Mouse (Mus musculus) neutrophil, adult 5-6 weeks (primary cell): ENCODE measurements at regions not wholly inside any gene's neighbourhood (a gene's known extent, or its start where the extent isn't known, plus 50 kb on each side); places are given as distances from the start of the nearest gene placed in this dataset.
"Not testable (repeated sequence)": the region's sequence is repeated elsewhere in the genome, so short reads cannot be mapped to it uniquely, and the experiment has no call there.

Experiments used
- ATAC-seq: fragments of 151-379, 151-347 bp; 2 replicates; pipeline ENCODE4 v1.8.0; 2017; ENCODE audit warnings: mild to moderate bottlenecking, moderate TSS enrichment; ENCODE audit not compliant: insufficient number of reproducible peaks, poor library complexity, low FRiP score, severe bottlenecking; ENCODE audit errors: extremely low read depth

DNA sequence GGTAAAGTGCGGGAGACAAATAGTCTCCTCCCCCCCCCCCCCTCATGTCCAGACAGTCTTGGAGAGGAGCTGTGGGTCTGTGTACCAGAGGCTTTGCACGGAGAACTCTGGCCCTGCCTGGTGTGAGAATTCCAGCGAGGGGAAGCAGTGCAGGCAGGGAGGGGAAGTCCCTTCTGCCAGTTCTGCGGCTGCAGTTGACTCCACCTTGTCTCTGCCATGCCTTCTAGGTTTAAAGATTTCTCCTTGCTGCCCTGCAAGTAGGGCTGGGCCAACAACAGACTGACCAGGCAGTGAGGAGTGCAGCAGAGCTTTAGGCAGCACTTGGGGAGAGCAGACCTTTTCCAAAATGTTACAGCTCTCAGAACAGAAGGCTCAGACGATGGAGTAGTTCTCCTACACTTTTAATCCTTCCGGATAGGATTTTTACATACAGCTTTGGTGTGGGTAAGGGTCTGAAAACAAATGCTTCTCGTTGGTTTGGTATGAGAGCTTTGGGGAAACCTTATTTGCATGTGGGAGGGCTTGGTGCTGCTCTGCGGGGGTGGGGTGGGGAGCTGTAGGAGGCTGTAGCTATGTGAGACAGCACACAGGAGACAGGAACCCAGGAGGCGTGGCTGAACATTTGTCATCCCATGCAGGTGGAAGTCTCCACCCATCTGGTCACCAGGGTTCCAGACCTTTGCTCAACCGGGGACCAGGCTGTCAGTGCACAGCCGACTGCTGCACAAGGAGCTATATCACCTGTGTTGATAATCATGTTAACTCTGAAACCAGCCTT is 96.8 kb upstream of the Ctso start:
- ATAC-seq = no peak

GRCm38 (mm10) chr3:81836478-81836877 is 95.9 kb upstream of the Ctso start:
- no peak for ATAC-seq

- not testable (repeated sequence) for ATAC-seq
Observed at GRCm38 (mm10) chr3:81838121-81838520, 94.3 kb upstream of the Ctso start.

- no peak for ATAC-seq
Observed at GRCm38 (mm10) chr3:81864487-81864886, 67.9 kb upstream of the Ctso start.
